Mouse (Mus musculus): ENCODE measurements around the gene Gas7. TPM values are rescaled to one million over a fixed set of nuclear protein-coding genes. Genes with fewer than 3 reads are reported as not detected.

The Gas7 gene
- polyA plus RNA-seq, 1 experiment: 14.3 TPM

DNA sequence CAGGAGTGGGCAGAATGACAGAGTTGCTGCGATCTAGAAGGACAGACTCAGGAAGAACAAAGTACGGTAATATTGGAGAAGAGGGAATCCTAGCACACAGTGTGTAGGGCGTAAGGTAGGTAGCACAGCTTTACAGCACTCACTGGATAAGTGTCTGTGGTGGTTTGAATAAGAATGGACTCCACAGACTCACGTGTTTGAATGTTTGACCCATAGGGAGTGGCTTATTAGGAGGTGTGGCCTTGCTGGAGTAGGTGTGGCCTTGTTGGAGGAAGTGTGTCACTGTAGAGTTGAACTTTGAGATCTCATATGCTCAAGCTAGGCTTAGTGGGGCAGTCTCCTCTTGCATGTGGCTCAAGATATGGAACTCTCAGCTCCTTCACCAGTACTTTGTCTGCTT is 55.6 kb downstream of the Gas7 start:
- H3K4me3 ChIP-seq (replicated peaks; ENCODE audit: extremely low read depth, low read depth, low read length): no peak overlapping the region
- H3K4me1 ChIP-seq (ENCODE audit: control insufficient read depth, insufficient read depth, low read length): no peaks in the 10 kb centered on the region
- TF ChIP-seq CTCF (IDR thresholded peaks at IDR 0.05; ENCODE audit: insufficient read depth, low read length) (no peak), POLR2A (IDR thresholded peaks at IDR 0.05; ENCODE audit: borderline replicate concordance, extremely low read depth, low read depth, low read length) (no peak)
- no peak for DNase-seq
- WGBS: 89% methylated on average over 4 of the region's 4 CpGs

DNA sequence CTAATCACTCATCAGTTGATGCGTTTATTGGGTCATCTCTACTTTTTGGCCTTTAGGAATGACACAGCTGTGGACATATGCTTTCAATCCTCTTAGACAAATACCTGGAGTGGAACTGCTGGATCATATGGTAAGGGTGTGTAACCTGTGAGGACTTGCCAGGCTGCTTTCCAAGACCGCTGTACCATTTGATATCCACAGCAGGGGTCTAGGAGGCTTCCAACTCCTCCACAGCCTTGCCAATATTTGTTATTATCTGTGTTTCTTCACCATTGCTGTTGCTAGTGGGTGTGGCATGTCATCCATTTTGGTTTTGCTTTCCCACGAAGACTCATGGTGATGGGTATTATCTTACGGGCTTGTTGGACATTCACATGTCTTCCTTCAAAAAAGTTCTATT is 57.8 kb downstream of the Gas7 start:
- WGBS: 80% methylated on average over 4 of the region's 4 CpGs
- peaks cover 2% of the 10 kb centered on the region; the same call in 1 of the 2 replicates for H3K4me1 ChIP-seq (ENCODE audit: control insufficient read depth, insufficient read depth, low read length)
- H3K4me3 ChIP-seq (replicated peaks; ENCODE audit: extremely low read depth, low read depth, low read length): no peak overlapping the region
- no peak for DNase-seq
- no peak for TF ChIP-seq POLR2A (IDR thresholded peaks at IDR 0.05; ENCODE audit: borderline replicate concordance, extremely low read depth, low read depth, low read length)
- no peak for TF ChIP-seq CTCF (IDR thresholded peaks at IDR 0.05; ENCODE audit: insufficient read depth, low read length)

DNA sequence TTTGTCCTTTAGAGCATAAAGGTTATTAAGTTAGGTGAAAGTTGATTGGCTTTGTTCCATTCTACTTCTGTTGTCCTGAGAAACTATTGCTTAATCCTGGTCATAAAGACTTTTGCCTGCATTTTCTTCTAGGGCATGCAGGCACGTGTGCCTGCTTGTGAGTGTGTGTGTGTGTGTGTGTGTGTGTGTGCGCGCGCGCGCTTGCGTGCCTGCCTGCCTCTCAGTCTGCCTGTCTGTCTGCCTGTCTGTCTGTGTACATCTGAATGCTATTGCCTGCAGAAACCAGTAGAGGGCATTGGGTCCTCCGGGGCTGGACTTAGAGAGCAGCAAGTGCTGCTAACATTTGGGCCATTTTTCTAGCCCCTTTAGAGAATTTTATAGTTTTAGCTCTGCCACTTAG is 59.2 kb downstream of the Gas7 start:
- DNase-seq: no peak
- Histone ChIP-seq H3K4me3 (replicated peaks; ENCODE audit: extremely low read depth, low read depth, low read length) (no peak overlapping the region), H3K4me1 (ENCODE audit: control insufficient read depth, insufficient read depth, low read length) (peaks cover 2% of the 10 kb centered on the region; the same call in 1 of the 2 replicates)
- TF ChIP-seq POLR2A (IDR thresholded peaks at IDR 0.05; ENCODE audit: borderline replicate concordance, extremely low read depth, low read depth, low read length) (no peak), CTCF (IDR thresholded peaks at IDR 0.05; ENCODE audit: insufficient read depth, low read length) (peak; percentile 44; the same call in 1 of the 2 replicates)
- WGBS: 85% methylated on average over 8 of the region's 8 CpGs

DNA sequence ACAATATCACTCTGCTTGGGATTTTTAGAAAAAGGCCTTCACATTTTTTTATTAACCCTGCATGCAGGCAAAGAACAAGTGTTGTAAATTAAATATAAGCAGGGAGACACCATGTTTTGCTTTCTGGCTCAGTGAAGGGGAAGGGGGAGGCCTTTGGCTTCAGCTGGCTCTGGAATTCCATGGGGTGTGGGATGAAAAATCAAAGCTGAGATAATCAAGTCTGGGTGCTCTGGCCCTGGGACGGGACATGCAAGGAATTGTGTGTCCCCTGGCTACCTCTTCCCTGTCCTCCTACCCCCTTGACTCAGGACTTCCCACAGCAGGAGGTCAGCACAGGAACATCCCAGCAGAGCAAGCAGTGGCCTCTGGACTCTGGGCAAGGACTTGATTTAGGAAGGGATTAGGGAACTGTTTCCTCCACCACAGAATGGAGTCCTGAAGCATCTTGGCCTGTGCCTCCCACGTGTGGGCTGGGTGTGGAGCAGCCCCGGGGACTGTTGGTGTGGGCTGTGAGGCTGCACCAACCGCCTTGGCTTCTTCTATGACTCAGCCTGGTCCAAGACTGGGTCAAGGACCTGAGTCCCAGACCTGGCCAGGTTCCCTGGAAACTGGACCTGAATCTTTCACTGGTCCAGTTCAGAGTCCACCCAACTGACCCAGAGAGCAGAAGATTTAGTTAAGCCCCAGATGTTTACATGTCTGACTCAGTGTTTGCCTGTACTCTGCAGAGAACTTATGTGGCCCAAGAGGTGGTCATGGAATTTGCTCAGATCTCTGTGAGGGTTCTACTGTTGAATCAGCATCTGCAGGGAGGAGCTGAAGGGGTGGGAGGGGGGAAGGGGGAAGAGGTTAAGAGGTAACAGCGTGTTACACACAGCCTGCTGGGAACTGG is 60.0 kb downstream of the Gas7 start:
- 36% methylated on average over 5 of the region's 5 CpGs for WGBS
- TF ChIP-seq CTCF (IDR thresholded peaks at IDR 0.05; ENCODE audit: insufficient read depth, low read length): no peak
- Histone ChIP-seq H3K4me1 (ENCODE audit: control insufficient read depth, insufficient read depth, low read length) (peaks cover 2% of the 10 kb centered on the region; the same call in 1 of the 2 replicates), H3K4me3 (replicated peaks; ENCODE audit: extremely low read depth, low read depth, low read length) (no peak overlapping the region)
- peak; percentile 52 for DNase-seq

DNA sequence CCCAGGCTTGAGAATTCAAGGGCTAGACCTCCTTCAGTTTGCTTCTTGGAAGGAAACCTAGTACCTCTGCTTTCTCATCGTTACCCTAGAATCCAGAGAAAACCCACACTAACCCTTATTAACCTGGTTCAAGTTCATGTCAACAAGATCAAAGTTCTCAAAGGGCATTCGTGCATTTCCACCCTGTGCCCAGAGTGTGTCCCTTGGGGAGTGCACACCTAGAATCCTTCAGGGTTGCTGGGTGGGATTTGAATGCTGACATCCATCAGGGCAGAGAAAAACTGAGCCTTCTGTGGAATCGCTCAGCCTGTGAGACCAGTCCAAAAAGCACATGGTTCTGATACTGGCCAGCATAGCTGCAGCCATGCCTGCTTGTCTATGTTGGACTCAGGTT is 60.7 kb downstream of the Gas7 start:
- Histone ChIP-seq H3K4me3 (replicated peaks; ENCODE audit: extremely low read depth, low read depth, low read length) (no peak overlapping the region), H3K4me1 (ENCODE audit: control insufficient read depth, insufficient read depth, low read length) (peaks cover 2% of the 10 kb centered on the region; the same call in 1 of the 2 replicates)
- 56% methylated on average over 3 of the region's 3 CpGs for WGBS
- DNase-seq: no peak
- no peak for TF ChIP-seq CTCF (IDR thresholded peaks at IDR 0.05; ENCODE audit: insufficient read depth, low read length)
- no peak for TF ChIP-seq POLR2A (IDR thresholded peaks at IDR 0.05; ENCODE audit: borderline replicate concordance, extremely low read depth, low read depth, low read length)

DNA sequence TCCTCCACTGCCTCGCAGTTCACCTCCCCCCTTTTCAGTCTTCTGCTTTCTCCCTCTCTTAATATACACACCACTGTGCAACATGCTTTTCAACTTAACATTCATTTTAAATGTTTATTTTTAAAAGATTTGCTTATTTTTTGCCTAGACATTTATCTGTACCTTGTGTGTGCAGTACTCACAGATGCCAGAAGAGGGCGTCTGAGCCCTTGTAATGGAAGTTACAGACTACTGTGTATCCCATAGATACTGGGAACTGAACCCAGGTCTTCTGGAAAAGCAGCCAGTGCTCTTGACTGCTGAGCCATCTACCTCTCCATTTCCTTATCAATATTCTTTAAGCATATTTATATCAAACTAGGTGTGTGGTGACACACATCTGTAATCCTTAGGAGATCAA is 62.5 kb downstream of the Gas7 start:
- WGBS: 62% methylated on average over 2 of the region's 2 CpGs
- DNase-seq: no peak
- TF ChIP-seq CTCF (IDR thresholded peaks at IDR 0.05; ENCODE audit: insufficient read depth, low read length) (no peak), POLR2A (IDR thresholded peaks at IDR 0.05; ENCODE audit: borderline replicate concordance, extremely low read depth, low read depth, low read length) (no peak)
- Histone ChIP-seq H3K4me1 (ENCODE audit: control insufficient read depth, insufficient read depth, low read length) (peaks cover 2% of the 10 kb centered on the region; the same call in 1 of the 2 replicates), H3K4me3 (replicated peaks; ENCODE audit: extremely low read depth, low read depth, low read length) (no peak overlapping the region)

DNA sequence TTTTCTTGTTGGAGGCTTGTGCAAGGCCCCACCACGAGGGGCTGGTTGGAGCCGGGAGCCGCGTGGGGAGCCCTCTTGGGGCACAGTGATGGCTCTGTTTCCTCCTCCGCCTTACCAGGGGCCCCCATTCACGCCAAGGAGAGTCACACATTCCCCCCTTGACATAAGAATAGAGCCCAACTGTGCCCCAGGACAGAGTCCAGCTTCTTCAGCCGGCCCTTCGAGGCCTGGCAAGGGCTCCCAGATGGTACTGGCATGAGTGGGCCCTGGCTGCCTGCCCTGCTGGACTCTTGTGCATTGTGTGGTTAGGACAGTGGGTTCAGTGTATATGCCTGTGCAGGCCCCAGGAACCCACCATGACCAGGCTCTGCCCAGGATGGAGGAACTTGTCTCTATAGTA is 63.7 kb downstream of the Gas7 start:
- no peak overlapping the region for H3K4me3 ChIP-seq (replicated peaks; ENCODE audit: extremely low read depth, low read depth, low read length)
- no peak for DNase-seq
- 82% methylated on average over 8 of the region's 8 CpGs for WGBS
- H3K4me1 ChIP-seq (ENCODE audit: control insufficient read depth, insufficient read depth, low read length): peaks cover 2% of the 10 kb centered on the region; the same call in 1 of the 2 replicates
- TF ChIP-seq POLR2A (IDR thresholded peaks at IDR 0.05; ENCODE audit: borderline replicate concordance, extremely low read depth, low read depth, low read length) (no peak), CTCF (IDR thresholded peaks at IDR 0.05; ENCODE audit: insufficient read depth, low read length) (no peak)

DNA sequence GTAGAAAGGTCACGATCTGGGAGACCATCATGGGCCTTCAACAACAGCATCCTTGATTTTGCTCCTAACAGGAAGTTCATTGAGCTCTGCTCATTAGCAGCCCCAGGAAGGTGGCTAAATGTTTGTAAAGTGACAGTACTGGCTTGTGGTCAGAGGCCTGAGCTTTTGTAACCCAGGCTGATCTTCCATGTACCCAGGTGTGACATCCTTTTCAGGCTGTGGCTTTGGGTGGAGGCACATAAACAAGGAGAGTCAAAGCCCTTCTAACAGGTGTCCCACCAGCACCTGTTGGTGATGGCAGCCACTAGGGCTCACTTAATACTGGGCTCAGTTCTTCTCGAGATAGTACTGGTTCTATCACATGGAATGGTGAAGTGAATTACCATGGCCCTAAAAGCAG is 67.4 kb downstream of the Gas7 start:
- 67% methylated on average over 2 of the region's 2 CpGs for WGBS
- TF ChIP-seq POLR2A (IDR thresholded peaks at IDR 0.05; ENCODE audit: borderline replicate concordance, extremely low read depth, low read depth, low read length) (no peak), CTCF (IDR thresholded peaks at IDR 0.05; ENCODE audit: insufficient read depth, low read length) (no peak)
- no peak for DNase-seq
- Histone ChIP-seq H3K4me3 (replicated peaks; ENCODE audit: extremely low read depth, low read depth, low read length) (no peak overlapping the region), H3K4me1 (ENCODE audit: control insufficient read depth, insufficient read depth, low read length) (peaks cover 19% of the 10 kb centered on the region)

DNA sequence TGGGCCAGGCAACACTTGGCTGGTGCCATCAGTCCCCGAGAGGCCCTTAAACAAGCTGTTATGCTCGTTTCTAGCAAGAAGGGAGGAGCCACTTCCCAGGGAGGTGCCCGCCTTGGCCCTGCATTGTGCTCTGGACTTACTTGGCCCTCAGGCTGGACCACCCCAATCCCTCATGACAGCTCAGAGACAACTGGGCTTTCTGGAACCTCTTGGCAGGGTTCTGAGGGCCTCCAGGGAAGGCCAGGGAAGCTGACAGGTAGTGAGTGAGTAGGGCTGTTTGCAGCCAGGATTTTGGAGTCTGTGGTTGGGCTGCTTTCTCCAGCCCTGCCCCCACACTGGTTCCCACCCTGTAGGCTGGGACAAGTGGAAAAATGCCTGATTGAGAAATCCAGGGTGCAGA is 68.6 kb downstream of the Gas7 start:
- WGBS: 31% methylated on average over 3 of the region's 3 CpGs
- no peak for TF ChIP-seq POLR2A (IDR thresholded peaks at IDR 0.05; ENCODE audit: borderline replicate concordance, extremely low read depth, low read depth, low read length)
- no peak for TF ChIP-seq CTCF (IDR thresholded peaks at IDR 0.05; ENCODE audit: insufficient read depth, low read length)
- no peak overlapping the region for H3K4me3 ChIP-seq (replicated peaks; ENCODE audit: extremely low read depth, low read depth, low read length)
- H3K4me1 ChIP-seq (ENCODE audit: control insufficient read depth, insufficient read depth, low read length): peaks cover 19% of the 10 kb centered on the region
- peak; percentile 33 for DNase-seq

DNA sequence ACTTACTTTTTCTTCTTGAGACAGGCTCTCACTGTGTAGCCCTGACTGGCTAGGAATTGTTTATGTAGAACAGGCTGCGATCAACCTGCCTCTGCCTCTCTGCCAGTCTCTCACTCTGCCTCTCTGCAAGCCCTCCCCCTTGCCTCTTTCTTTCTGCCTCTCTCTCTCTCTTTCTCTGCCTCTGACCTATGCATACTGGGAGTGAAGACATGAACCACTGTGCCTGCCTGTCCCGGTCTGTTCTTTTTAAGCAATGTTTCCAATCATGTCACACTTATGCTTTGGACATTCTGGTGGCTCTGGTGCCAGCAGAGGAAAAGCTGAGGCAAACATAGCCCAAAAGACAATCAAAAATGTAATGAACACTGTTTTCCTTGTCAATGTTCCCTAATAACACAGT is 69.5 kb downstream of the Gas7 start:
- peak overlapping the region; percentile 17 for H3K4me3 ChIP-seq (replicated peaks; ENCODE audit: extremely low read depth, low read depth, low read length)
- no peak for DNase-seq
- no peak for TF ChIP-seq CTCF (IDR thresholded peaks at IDR 0.05; ENCODE audit: insufficient read depth, low read length)
- TF ChIP-seq POLR2A (IDR thresholded peaks at IDR 0.05; ENCODE audit: borderline replicate concordance, extremely low read depth, low read depth, low read length): no peak
- peaks cover 19% of the 10 kb centered on the region for H3K4me1 ChIP-seq (ENCODE audit: control insufficient read depth, insufficient read depth, low read length)
- 23% methylated on average over 2 of the region's 2 CpGs for WGBS

Measured in lung, adult 2 months (tissue).